Mouse (Mus musculus): Measurements from ENCODE around the gene Rnaseh2c. TPM values are rescaled to one million over a fixed set of nuclear protein-coding genes. Genes with fewer than 3 reads are reported as not detected.

Gene Rnaseh2c
- polyA plus RNA-seq, 1 experiment from 2014 or later = 59.6 TPM

GRCm38 (mm10) chr19:5612762-5613411 is 11.2 kb downstream of the Rnaseh2c start:
- 50% methylated on average over 3 of the region's 3 CpGs for WGBS
- no peak for TF ChIP-seq CTCF (IDR thresholded peaks at IDR 0.05)
- TF ChIP-seq EP300 (IDR thresholded peaks at IDR 0.05) = no peak
- DNase-seq (ENCODE audit: low spot score) (no peak), ATAC-seq (no peak)
- no peak overlapping the region for H3K4me3 ChIP-seq (ENCODE audit: low read depth, low read length)
- H3K27ac ChIP-seq (ENCODE audit: low read length) = no peak overlapping the region
- H3K9me3 ChIP-seq (ENCODE audit: low read length) = no peaks in the 10 kb centered on the region
- H3K36me3 ChIP-seq (ENCODE audit: insufficient read depth, low read length) = 0 out of 2 replicates have a peak, but pooled peaks cover 8% of the 10 kb centered on the region
- no peak overlapping the region for H3K9ac ChIP-seq (replicated peaks; ENCODE audit: low read depth)
- H3K4me2 ChIP-seq (replicated peaks; ENCODE audit: low read depth, low read length) = no peak overlapping the region
- H3K27me3 ChIP-seq (replicated peaks; ENCODE audit: insufficient read depth, low read length) = no peaks in the 10 kb centered on the region
- peaks cover 15% of the 10 kb centered on the region; the same call in 1 of the 2 replicates for H3K4me1 ChIP-seq (ENCODE audit: insufficient read depth, low read depth, low read length)

- Histone ChIP-seq H3K4me1 (ENCODE audit: insufficient read depth, low read depth, low read length) (peaks cover 9% of the 10 kb centered on the region; the same call in 1 of the 2 replicates), H3K36me3 (ENCODE audit: insufficient read depth, low read length) (no peaks in the 10 kb centered on the region), H3K4me3 (ENCODE audit: low read depth, low read length) (no peak overlapping the region), H3K9ac (replicated peaks; ENCODE audit: low read depth) (no peak overlapping the region), H3K4me2 (replicated peaks; ENCODE audit: low read depth, low read length) (no peak overlapping the region), H3K9me3 (ENCODE audit: low read length) (no peaks in the 10 kb centered on the region), H3K27me3 (replicated peaks; ENCODE audit: insufficient read depth, low read length) (no peaks in the 10 kb centered on the region), H3K27ac (ENCODE audit: low read length) (peak overlapping the region; percentile 62; the same call in 1 of the 2 replicates)
- ATAC-seq (peak; percentile 78), DNase-seq (ENCODE audit: low spot score) (peak; percentile 92)
- WGBS = 29% methylated on average over 2 of the region's 2 CpGs
- peak; percentile 87 for TF ChIP-seq EP300 (IDR thresholded peaks at IDR 0.05)
- no peak for TF ChIP-seq CTCF (IDR thresholded peaks at IDR 0.05)
Measured at GRCm38 (mm10) chr19:5614953-5615352, 13.3 kb downstream of the Rnaseh2c start.

- H3K36me3 ChIP-seq (ENCODE audit: insufficient read depth, low read length) = no peaks in the 10 kb centered on the region
- WGBS = 80% methylated on average over 4 of the region's 4 CpGs
- no peak overlapping the region for H3K27ac ChIP-seq (ENCODE audit: low read length)
- no peak for TF ChIP-seq EP300 (IDR thresholded peaks at IDR 0.05)
- no peak for TF ChIP-seq CTCF (IDR thresholded peaks at IDR 0.05)
- H3K9ac ChIP-seq (replicated peaks; ENCODE audit: low read depth) = no peak overlapping the region
- DNase-seq (ENCODE audit: low spot score) = no peak
- no peak overlapping the region for H3K4me3 ChIP-seq (ENCODE audit: low read depth, low read length)
- H3K4me1 ChIP-seq (ENCODE audit: insufficient read depth, low read depth, low read length) = peaks cover 9% of the 10 kb centered on the region; the same call in 1 of the 2 replicates
- H3K27me3 ChIP-seq (replicated peaks; ENCODE audit: insufficient read depth, low read length) = no peaks in the 10 kb centered on the region
- H3K4me2 ChIP-seq (replicated peaks; ENCODE audit: low read depth, low read length) = no peak overlapping the region
- H3K9me3 ChIP-seq (ENCODE audit: low read length) = no peaks in the 10 kb centered on the region
- ATAC-seq = no peak
Measured at GRCm38 (mm10) chr19:5620007-5620406, 18.3 kb downstream of the Rnaseh2c start.

- no peaks in the 10 kb centered on the region for H3K9me3 ChIP-seq (ENCODE audit: low read length)
- H3K27ac ChIP-seq (ENCODE audit: low read length) = no peak overlapping the region
- H3K4me1 ChIP-seq (ENCODE audit: insufficient read depth, low read depth, low read length) = no peaks in the 10 kb centered on the region
- DNase-seq (ENCODE audit: low spot score) (no peak), ATAC-seq (no peak)
- no peak overlapping the region for H3K4me2 ChIP-seq (replicated peaks; ENCODE audit: low read depth, low read length)
- WGBS = 56% methylated on average over 5 of the region's 5 CpGs
- TF ChIP-seq EP300 (IDR thresholded peaks at IDR 0.05) (no peak), CTCF (IDR thresholded peaks at IDR 0.05) (no peak)
- H3K9ac ChIP-seq (replicated peaks; ENCODE audit: low read depth) = no peak overlapping the region
- H3K27me3 ChIP-seq (replicated peaks; ENCODE audit: insufficient read depth, low read length) = no peaks in the 10 kb centered on the region
- no peaks in the 10 kb centered on the region for H3K36me3 ChIP-seq (ENCODE audit: insufficient read depth, low read length)
- no peak overlapping the region for H3K4me3 ChIP-seq (ENCODE audit: low read depth, low read length)
Measured at GRCm38 (mm10) chr19:5621884-5622283, 20.2 kb downstream of the Rnaseh2c start.

GRCm38 (mm10) chr19:5625311-5625710 is 23.6 kb downstream of the Rnaseh2c start:
- ATAC-seq (no peak), DNase-seq (ENCODE audit: low spot score) (no peak)
- Histone ChIP-seq H3K27ac (ENCODE audit: low read length) (no peak overlapping the region), H3K4me2 (replicated peaks; ENCODE audit: low read depth, low read length) (no peak overlapping the region), H3K4me3 (ENCODE audit: low read depth, low read length) (no peak overlapping the region), H3K36me3 (ENCODE audit: insufficient read depth, low read length) (no peaks in the 10 kb centered on the region), H3K4me1 (ENCODE audit: insufficient read depth, low read depth, low read length) (no peaks in the 10 kb centered on the region), H3K9me3 (ENCODE audit: low read length) (no peaks in the 10 kb centered on the region), H3K27me3 (replicated peaks; ENCODE audit: insufficient read depth, low read length) (no peaks in the 10 kb centered on the region), H3K9ac (replicated peaks; ENCODE audit: low read depth) (no peak overlapping the region)
- no peak for TF ChIP-seq EP300 (IDR thresholded peaks at IDR 0.05)
- TF ChIP-seq CTCF (IDR thresholded peaks at IDR 0.05) = no peak
- 82% methylated on average over 8 of the region's 8 CpGs for whole genome bisulfite sequencing

- Histone ChIP-seq H3K27me3 (replicated peaks; ENCODE audit: insufficient read depth, low read length) (no peaks in the 10 kb centered on the region), H3K4me2 (replicated peaks; ENCODE audit: low read depth, low read length) (no peak overlapping the region), H3K27ac (ENCODE audit: low read length) (no peak overlapping the region), H3K4me3 (ENCODE audit: low read depth, low read length) (no peak overlapping the region), H3K9ac (replicated peaks; ENCODE audit: low read depth) (no peak overlapping the region), H3K9me3 (ENCODE audit: low read length) (no peaks in the 10 kb centered on the region), H3K4me1 (ENCODE audit: insufficient read depth, low read depth, low read length) (no peaks in the 10 kb centered on the region), H3K36me3 (ENCODE audit: insufficient read depth, low read length) (no peaks in the 10 kb centered on the region)
- no peak for DNase-seq (ENCODE audit: low spot score)
- no peak for ATAC-seq
- TF ChIP-seq EP300 (IDR thresholded peaks at IDR 0.05) = no peak
- TF ChIP-seq CTCF (IDR thresholded peaks at IDR 0.05) = no peak
Measured at GRCm38 (mm10) chr19:5629907-5630306, 28.2 kb downstream of the Rnaseh2c start.
